Mouse (Mus musculus) splenic B cell, adult 2 months (primary cell): Measurements from ENCODE around the gene Tex26.
A peak's percentile ranks its signal among the peaks of the same experiment; 100 is the strongest.

Source experiments
- DNase-seq: peaks from one replicate; pipeline ENCODE4 v3.0.0-alpha.2; 2011; ENCODE audit warnings: low read depth, low spot score
- H3K27me3 ChIP-seq: 2 replicates; pipeline ENCODE4 v1.6.1; 2012; ENCODE audit warnings: mild to moderate bottlenecking, low read length, moderate library complexity, mixed read lengths; ENCODE audit not compliant: control insufficient read depth, poor library complexity, insufficient read depth, severe bottlenecking
- H3K36me3 ChIP-seq: 2 replicates; pipeline ENCODE4 v1.6.1; 2012; ENCODE audit warnings: mild to moderate bottlenecking, low read length, moderate library complexity, mixed read lengths; ENCODE audit not compliant: control insufficient read depth, poor library complexity, insufficient read depth, severe bottlenecking

Gene Tex26

DNA sequence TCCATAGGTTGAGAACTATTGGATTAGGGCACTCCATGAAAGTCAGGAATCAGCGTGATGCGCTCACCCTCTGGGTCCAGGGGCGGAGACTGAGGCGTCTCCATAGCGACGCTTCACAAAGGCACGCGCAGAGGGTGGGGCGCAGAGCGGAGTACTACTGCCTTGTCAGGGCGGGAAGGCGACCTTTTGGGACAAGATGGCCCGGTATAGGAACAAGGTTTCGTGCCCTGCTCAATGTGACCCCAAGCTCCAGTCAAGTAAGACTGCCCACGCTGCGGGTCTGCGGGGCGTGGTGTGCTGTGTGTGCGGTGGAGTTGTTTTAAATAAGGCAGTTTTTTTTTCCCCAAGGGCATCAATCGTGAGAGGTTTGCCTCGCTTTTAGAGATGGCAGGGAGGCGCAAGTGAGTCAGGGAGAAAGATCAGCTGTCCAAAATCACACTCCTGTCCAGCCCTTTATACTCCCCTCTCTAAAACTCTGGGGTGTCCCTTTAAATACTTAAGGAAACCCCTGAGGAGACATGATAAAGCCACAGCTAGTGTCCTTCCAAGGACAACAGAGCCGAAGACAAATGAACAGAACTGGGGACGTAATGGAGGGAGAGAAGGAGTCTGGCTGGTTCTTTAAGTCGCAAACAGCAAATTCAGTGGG lies at the start of gene Tex26:
Tex26 (plus strand) TSS at position 130 of the 649 bp plus-strand sequence.
- DNase-seq, result peak; percentile 35
- Histone ChIP-seq H3K36me3 (no peaks in the 10 kb centered on the region), H3K27me3 (no peaks in the 10 kb centered on the region)

DNA sequence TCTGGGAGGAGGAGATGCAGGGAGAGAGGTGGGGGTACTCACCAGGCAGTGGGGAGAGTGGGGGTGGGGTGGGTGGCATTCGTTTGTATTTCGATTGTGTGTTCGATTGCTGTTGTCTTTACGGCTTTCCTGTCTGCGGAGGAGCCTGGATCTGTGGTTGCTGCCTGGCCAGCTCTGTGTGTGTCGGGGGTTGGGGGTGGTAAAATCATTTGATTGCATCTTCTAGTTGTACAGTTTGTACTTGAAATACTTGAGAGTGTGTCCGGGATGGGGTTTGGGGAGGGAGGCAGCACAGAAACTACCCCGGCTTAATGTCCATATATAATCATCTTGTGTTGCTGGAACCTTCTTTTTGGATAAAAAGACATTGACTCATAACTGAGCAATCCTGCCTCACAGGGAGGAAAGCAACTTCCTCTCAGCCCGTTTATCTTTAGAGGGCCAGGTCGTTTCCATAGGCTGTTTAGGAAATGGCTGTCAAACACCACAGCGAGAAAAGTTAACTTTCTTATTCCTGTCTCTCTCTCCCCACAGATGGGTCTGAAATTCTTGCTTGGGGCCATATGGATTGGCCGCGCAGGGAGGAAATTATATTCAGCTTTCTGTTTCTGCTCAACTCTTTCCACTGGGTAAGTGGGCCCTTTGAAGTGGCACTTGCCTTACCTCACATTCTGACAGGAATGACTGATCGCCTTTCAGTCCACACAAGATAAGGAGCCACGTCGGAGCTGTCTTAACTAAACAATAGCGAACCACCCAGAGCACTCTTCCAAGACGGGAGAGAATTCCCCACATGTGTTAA lies 47.7 kb upstream of the Tex26 start:
- Histone ChIP-seq H3K36me3 (no peaks in the 10 kb centered on the region), H3K27me3 (no peaks in the 10 kb centered on the region)
- DNase-seq, result no peak

DNA sequence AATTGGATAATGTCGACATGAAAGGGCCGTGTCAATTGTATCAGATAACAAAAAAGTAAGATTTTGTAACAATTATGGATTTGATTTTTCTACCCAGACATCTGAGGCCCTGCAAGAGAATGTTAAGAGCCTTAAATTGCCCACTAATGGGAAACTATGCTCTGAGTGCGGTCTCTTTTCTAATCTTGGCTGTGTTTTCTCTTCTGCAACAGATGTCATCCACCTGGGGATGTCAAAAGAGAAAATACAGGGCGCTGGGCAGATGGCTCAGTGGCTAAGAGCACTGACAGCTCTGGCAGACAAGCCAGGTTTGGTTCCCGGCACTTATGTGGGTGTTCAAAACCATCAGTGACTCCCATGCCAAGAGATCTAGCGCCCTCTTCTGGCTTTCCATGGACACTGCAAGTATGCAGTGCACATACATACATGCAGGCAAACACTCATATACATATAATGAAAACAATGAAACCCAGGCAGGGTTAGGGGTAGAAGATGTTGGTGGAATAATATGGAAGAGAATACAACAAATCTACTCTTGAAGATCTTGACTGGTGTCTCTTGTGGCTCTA lies 47.0 kb upstream of the Tex26 start:
- H3K27me3 ChIP-seq, result no peaks in the 10 kb centered on the region
- no peaks in the 10 kb centered on the region for H3K36me3 ChIP-seq
- DNase-seq, result no peak

DNA sequence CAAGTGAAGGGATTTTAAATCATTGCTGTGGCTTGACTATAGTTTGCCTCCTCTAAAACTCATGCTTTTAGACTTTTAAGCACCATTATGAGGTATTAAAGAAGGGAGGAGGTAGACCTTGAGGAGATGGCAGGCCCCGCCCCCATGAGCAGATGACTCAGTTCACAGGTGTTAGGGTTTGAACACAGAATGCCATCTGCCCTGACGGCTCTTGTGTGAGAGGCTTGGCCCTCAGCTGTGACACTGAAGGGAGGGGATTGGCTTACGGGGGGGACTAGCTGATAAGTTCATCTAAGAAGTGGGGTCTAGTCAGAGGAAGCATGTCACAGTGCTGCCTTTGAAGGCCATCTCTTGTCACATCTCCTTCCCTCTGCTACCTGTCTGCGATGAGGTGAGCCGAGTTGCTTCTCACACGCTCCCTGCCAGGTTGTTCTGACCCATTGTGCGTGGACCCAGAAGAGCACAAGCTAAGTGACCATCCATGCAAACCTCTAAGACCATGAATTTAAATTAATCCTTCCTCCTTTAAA lies 37.9 kb upstream of the Tex26 start:
- DNase-seq, result no peak
- no peaks in the 10 kb centered on the region for H3K27me3 ChIP-seq
- H3K36me3 ChIP-seq, result no peaks in the 10 kb centered on the region

DNA sequence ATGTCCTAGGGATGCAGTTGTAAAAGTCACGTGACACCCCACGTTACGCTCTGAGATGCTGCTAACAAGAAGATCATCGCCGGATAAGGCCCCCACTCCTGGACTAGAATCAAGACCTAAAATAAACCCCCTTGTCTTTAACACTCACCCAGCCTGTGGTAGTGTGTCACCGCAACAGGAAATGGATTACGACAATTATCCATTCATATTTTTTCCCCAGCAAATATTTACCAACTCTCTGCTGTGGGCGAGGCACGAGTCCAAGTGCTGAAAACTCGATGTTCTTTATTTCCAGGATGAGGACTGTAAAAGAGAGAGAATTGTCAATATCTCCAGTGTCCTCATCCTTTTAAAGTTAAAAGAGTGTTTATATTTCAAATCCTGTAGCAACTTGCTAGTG lies 37.4 kb upstream of the Tex26 start:
- no peaks in the 10 kb centered on the region for H3K36me3 ChIP-seq
- H3K27me3 ChIP-seq, result no peaks in the 10 kb centered on the region
- no peak for DNase-seq

DNA sequence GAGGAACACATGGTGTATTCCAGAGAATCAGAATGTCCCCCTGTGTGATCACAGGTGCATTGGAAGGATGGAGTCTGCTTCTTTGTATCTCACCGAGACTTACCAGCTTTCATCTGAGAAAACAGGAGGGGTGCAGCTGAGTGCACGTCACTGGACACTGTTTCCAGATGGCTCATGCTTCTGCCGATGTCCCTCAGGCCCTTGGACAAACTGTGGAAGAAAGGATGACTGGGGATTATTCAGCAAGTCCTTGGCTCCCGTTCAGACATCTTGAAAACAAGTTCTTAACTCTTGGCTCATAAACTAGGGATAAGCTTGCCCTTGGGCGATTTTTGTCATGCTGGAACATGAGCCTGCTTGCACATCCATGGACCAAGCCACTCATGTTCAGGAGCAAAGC lies 36.1 kb upstream of the Tex26 start:
- no peak for DNase-seq

DNA sequence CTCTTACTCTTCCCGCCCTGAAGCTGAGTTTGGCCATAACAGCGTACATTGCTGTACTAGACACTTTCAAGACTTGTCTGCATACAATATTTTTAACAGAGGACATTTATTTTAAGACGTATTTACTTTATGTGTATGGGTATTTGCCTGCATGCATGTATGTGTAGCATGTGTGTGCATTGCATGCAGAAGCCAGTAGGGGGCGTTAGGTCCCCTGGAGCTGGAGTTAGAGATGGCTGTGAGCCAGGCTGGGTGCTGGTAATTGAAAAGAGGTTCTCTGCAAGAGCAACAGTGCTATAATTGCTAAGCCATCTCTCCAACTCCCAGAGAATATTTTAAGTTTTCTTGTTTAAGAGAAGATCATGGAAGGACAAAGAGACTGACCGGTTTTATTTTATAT lies 34.8 kb upstream of the Tex26 start:
- Histone ChIP-seq H3K36me3 (no peaks in the 10 kb centered on the region), H3K27me3 (no peaks in the 10 kb centered on the region)
- DNase-seq, result no peak

More for the DNA sequence above, 36.1 kb upstream of the Tex26 start:
- no peaks in the 10 kb centered on the region for H3K27me3 ChIP-seq
- no peaks in the 10 kb centered on the region for H3K36me3 ChIP-seq

DNA sequence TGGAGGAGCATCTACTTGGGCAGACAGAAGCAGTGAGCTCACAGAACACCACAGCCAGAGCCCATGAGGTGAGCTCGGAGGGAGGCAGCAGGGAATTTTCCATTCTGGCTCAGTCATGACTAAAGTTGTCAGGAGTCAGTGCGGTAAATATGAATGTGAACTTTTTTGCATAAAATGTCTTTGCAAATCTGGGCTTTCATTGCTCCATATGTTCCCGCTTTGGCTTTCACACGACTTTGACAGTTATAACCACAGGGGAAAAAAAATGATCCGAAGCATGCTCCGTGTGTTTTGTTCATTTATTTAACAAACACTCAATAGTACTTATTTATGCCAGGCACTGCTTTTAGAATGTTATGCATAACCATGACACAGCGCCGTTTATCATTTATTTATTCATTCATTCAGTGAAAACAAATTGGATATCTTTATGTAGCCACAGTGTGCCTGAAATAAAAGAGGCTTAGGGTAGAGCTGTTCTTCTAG lies 32.6 kb upstream of the Tex26 start:
- DNase-seq, result no peak
- H3K36me3 ChIP-seq, result no peaks in the 10 kb centered on the region

DNA sequence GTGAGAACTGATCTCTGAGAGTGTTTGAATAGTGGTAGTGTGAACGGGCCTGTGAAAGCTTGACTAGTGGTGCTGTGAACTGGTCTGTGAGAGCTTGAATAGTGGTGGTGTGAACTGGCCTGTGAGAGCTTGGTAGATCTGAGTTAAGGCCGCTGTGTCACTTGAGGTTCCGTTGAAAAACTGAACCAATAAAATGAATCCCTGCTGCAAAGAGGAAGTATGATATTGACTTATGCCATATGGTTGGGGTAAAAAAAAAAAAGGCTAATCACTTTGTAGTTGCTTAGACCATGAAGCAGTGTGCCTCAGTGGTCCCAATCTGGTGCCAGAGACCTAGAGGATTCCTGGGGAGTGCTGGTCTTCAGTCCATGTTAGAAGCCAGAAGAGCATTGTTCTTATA lies 30.0 kb upstream of the Tex26 start:
- Histone ChIP-seq H3K36me3 (no peaks in the 10 kb centered on the region), H3K27me3 (no peaks in the 10 kb centered on the region)
- DNase-seq, result no peak

More for the DNA sequence above, 32.6 kb upstream of the Tex26 start:
- H3K27me3 ChIP-seq, result no peaks in the 10 kb centered on the region

DNA sequence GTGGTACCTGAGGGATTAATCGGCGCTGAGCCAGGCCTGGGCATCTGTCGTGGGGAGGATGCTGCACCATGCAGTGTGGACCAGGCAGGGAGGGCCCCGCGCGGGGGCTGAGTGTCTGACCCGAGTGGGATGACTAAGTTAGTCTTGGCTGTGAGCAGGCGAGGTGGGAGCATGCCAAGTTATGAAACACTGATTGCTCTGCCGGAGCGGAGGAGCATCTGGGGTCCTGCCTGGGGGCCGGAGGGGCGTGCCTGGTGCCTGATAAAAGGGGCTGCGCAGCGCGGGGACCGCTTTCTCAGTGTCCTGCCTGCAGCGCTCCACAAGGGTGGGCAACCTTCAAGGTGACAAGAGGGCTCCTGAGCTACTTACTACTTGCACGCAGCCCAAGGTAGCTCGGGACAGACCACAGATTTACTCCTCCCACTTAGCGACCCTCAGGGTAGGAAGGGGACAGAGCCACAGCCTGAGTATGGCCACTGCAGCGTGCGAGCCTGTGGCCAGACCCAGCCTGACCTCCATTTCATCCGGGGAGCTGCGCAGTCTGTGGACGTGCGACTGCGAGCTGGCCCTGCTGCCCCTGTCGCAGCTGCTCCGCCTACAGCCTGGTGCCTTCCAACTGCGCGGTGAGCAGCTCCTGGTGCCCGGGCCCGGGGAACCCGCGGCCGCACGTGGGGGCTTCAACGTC lies 27.8 kb upstream of the Tex26 start, which contains the start of gene Medag:
Medag (plus strand) TSS at position 241 of the 685 bp plus-strand sequence.
- no peaks in the 10 kb centered on the region for H3K36me3 ChIP-seq
- no peaks in the 10 kb centered on the region for H3K27me3 ChIP-seq
- no peak for DNase-seq

DNA sequence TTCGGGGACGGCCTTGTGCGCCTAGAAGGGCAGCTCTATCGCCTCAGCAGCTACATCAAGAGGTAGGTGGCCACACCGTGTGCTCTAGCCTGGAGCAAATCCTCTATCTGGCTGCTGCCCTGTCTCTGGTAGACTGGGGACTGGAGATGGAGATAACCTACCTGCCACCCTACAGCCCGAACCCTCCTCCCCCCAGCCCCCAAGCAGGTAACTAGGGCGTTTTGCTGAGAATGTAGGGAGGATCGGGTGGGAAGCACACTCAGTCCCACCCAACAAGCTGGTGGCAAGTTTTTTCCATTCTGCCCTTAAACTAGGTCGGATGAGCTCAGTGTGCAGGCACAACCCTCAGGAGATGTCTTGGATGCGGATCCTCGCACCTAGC lies 27.3 kb upstream of the Tex26 start:
- H3K27me3 ChIP-seq, result no peaks in the 10 kb centered on the region
- no peak for DNase-seq
- H3K36me3 ChIP-seq, result no peaks in the 10 kb centered on the region

DNA sequence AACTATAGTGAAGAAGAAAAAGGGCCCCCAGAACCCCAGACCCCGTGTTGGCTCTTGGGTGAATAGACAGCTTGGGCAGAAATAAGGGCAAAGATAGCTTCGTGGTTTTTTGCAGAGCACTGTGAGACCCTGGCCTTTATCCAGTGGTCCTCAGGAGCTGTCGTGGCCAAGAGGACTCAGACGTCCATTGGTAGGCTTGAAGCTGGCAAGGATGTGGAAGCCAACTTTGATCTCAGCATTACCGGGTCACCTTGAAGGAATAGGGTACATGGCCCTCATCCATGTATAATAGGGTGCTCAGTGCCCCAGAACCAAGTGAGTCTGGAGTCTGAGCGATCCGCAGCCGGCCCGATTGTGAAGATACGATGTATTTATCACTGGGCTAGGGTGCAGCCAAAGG lies 26.8 kb upstream of the Tex26 start:
- DNase-seq, result no peak
- no peaks in the 10 kb centered on the region for H3K36me3 ChIP-seq
- no peaks in the 10 kb centered on the region for H3K27me3 ChIP-seq

DNA sequence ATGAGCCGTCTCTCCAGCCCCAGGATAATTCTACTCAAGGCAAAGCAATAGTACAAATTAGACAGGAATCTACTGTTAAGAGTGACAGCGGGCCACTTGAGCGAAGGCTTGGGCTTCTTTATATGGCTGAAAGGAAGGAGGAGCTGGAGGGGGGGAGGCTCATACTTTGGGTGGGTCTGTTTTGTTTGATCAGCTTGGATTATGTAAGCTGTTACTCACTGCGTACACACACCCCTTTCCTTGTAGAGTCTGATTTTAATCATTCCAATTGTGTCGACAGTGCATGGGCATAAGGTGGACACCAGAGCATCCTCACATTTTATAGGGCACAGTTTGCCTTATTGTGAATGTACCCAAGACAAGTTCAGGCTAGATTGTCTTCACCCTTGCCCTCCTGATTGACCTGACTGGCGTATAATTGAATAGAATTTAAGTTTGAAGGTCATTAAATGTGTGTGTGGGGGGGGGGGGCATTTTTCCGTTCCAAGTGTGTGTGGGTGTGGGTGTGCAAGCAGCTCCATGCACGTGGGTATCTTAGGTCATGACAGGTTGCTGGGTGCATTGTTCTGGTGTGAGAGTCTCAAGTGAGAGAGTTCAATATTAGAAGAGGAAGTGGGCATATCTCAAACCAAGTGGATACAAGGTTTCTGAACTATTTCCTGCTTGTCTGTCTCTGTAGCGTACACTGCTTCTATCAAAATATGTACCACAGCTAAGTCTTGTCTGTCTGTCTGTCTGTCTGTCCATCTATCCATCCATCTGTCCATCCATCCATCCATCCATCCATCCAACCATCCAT lies 24.9 kb upstream of the Tex26 start:
- no peaks in the 10 kb centered on the region for H3K27me3 ChIP-seq
- no peaks in the 10 kb centered on the region for H3K36me3 ChIP-seq
- DNase-seq, result peak; percentile 42

DNA sequence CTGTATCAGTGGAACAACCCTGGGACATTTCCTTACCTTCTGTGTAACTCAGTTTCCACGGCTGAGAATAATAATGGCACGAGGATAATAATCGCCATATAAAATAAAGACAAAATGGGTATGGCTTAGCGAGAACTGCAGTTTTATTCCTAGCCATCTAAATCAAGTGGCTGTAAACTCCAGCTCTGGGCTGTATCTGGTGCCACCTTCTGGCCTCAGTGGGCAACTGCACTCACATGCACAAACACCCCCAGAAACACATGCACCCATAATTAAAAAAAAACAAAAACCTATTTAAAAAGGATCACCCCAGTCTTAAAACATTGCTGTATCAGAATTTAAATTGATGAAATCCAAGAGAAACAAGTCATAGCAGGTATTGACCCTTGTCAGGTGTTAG lies 22.1 kb upstream of the Tex26 start:
- peak; percentile 10 for DNase-seq
- H3K27me3 ChIP-seq, result no peaks in the 10 kb centered on the region

More for the DNA sequence above, 22.1 kb upstream of the Tex26 start:
- H3K36me3 ChIP-seq, result no peaks in the 10 kb centered on the region
